Mouse (Mus musculus) c-Kit-negative CD71-positive TER-119-positive erythroid progenitor cells, embryonic 14.5 days (primary cell): ENCODE results near the gene Gramd1b.

ENCODE experiments used
- DNase-seq: peaks from one replicate; pipeline ENCODE4 v3.0.0-alpha.2; 2013; ENCODE audit warnings: low read depth, low spot score

Gene Gramd1b

GRCm38 (mm10) chr9:40337131-40337820 is 193.9 kb downstream of the Gramd1b start:
- DNase-seq: no peak

GRCm38 (mm10) chr9:40336701-40337100 is 194.5 kb downstream of the Gramd1b start:
- no peak for DNase-seq

GRCm38 (mm10) chr9:40334617-40335016 is 196.6 kb downstream of the Gramd1b start:
- DNase-seq: no peak

GRCm38 (mm10) chr9:40333649-40334396 is 197.4 kb downstream of the Gramd1b start:
- DNase-seq: peak; percentile 20

- no peak for DNase-seq
Observed at GRCm38 (mm10) chr9:40332731-40333648, 198.2 kb downstream of the Gramd1b start.

GRCm38 (mm10) chr9:40332326-40332725 is 198.9 kb downstream of the Gramd1b start:
- DNase-seq: no peak

GRCm38 (mm10) chr9:40331411-40332286 is 199.5 kb downstream of the Gramd1b start:
- no peak for DNase-seq

- DNase-seq: peak; percentile 25
Observed at GRCm38 (mm10) chr9:40330609-40331382, 200.4 kb downstream of the Gramd1b start.

- no peak for DNase-seq
Observed at GRCm38 (mm10) chr9:40326260-40326915, 204.8 kb downstream of the Gramd1b start.

- no peak for DNase-seq
Observed at GRCm38 (mm10) chr9:40324826-40325225, 206.4 kb downstream of the Gramd1b start.

- DNase-seq: no peak
Observed at GRCm38 (mm10) chr9:40324232-40324792, 206.9 kb downstream of the Gramd1b start.

- no peak for DNase-seq
Observed at GRCm38 (mm10) chr9:40323773-40324172, 207.4 kb downstream of the Gramd1b start.

GRCm38 (mm10) chr9:40323171-40323570 is 208.0 kb downstream of the Gramd1b start:
- DNase-seq: no peak

- DNase-seq: no peak
Observed at GRCm38 (mm10) chr9:40322372-40322771, 208.8 kb downstream of the Gramd1b start.

GRCm38 (mm10) chr9:40321668-40322003 is 209.5 kb downstream of the Gramd1b start:
- no peak for DNase-seq

GRCm38 (mm10) chr9:40320879-40321667 is 210.1 kb downstream of the Gramd1b start:
- no peak for DNase-seq

- DNase-seq: no peak
Observed at GRCm38 (mm10) chr9:40320405-40320804, 210.8 kb downstream of the Gramd1b start.

- no peak for DNase-seq
Observed at GRCm38 (mm10) chr9:40318771-40319170, 212.4 kb downstream of the Gramd1b start.

GRCm38 (mm10) chr9:40317735-40318134 is 213.4 kb downstream of the Gramd1b start:
- no peak for DNase-seq
